Comparison of ENCODE assay signal across 1 mouse cellular context in the genomic region with DNA sequence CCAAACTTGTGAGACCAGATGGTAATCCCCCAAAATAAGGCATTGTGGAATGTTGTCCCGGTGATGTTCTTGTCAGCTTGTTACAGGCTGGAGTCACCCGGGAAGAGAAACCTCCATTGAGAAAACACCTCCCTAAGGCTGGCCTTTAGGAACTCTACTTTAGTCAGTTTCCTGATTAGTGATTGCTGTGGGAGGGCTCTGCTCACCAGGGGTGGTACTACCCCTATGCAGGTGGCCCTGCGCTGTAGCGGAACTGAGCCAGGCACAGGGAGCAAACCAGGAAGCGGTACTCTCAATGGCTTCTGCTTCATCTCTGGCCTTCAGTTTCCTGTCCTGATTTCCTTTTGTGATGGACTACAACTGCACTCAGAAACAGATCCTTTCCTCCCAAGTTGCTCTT.
TF ChIP-seq lines count a peak whose summit lies in the region.

No protein-coding gene starts in this region.

TF ChIP-seq in MEL, 35 proteins besides CTCF, POLR2A, EP300 and RAD21 (continued from another document):
- TF ChIP-seq NELFE (IDR thresholded peaks at IDR 0.05; ENCODE audit: low read depth, low read length) (no peak), KAT2A (conservative IDR thresholded peaks at IDR 0.05; ENCODE audit: low read depth, low read length) (no peak), TCF12 (IDR thresholded peaks at IDR 0.05; ENCODE audit: low read depth, low read length) (no peak)
